Mouse (Mus musculus) hindbrain, postnatal 0 days (tissue): Measurements from ENCODE around the gene Slc7a10. TPM values are rescaled to one million over a fixed set of nuclear protein-coding genes. Genes with fewer than 3 reads are reported as not detected.
A peak's percentile ranks its signal among the peaks of the same experiment; 100 is the strongest.

Experiments
- ATAC-seq: fragments of 200-750 bp; cut with Nextera tagmentation; 2 replicates; pipeline ENCODE4 v1.8.0; 2017; ENCODE audit warnings: mild to moderate bottlenecking, moderate TSS enrichment, moderate library complexity
- DNase-seq: peaks from one replicate; pipeline ENCODE4 v3.0.0-alpha.2; 2015; ENCODE audit warnings: low spot score
- H3K27ac ChIP-seq: fragments of 300-500 bp; sonication (generic); 2 replicates; pipeline ENCODE4 v1.5.1; 2014; ENCODE audit warnings: mild to moderate bottlenecking
- H3K27me3 ChIP-seq: fragments of 300-500 bp; sonication (generic); 2 replicates; pipeline ENCODE4 v1.6.1; 2014; ENCODE audit warnings: low read length, mixed read lengths; ENCODE audit not compliant: insufficient read depth
- H3K36me3 ChIP-seq: fragments of 300-500 bp; sonication (generic); 2 replicates; pipeline ENCODE4 v1.6.1; 2014; ENCODE audit warnings: low read length, mixed read lengths; ENCODE audit not compliant: insufficient read depth
- H3K4me1 ChIP-seq: fragments of 300-500 bp; sonication (generic); 2 replicates; pipeline ENCODE4 v1.6.1; 2014; ENCODE audit warnings: antibody characterized with exemption, low read length, mixed read lengths; ENCODE audit not compliant: insufficient read depth
- H3K4me2 ChIP-seq: fragments of 300-500 bp; sonication (generic); 2 replicates; pipeline ENCODE4 v1.6.1; 2014; ENCODE audit warnings: low read depth, mild to moderate bottlenecking, low read length, moderate library complexity, mixed read lengths
- H3K4me3 ChIP-seq: fragments of 300-500 bp; sonication (generic); 2 replicates; pipeline ENCODE4 v1.5.1; 2014; ENCODE audit warnings: low read length
- H3K9ac ChIP-seq: fragments of 300-500 bp; sonication (generic); replicated peaks from 2 replicates; pipeline ENCODE4 v1.6.1; 2014; ENCODE audit warnings: mild to moderate bottlenecking, low read length, moderate library complexity, mixed read lengths
- H3K9me3 ChIP-seq: fragments of 300-500 bp; sonication (generic); 2 replicates; pipeline ENCODE4 v1.6.1; 2016; ENCODE audit warnings: low read length, mixed read lengths
- CTCF ChIP-seq: IDR thresholded peaks from 2 replicates; pipeline ENCODE4 v1.5.1; 2016; ENCODE audit warnings: antibody characterized with exemption, control low read depth, low read depth
- WGBS: fragments of 180-500 bp; shearing (Covaris S2); extraction: QIAGEN DNeasy Blood & Tissue Kit; methylation state at CpG from one replicate; pipeline ENCODE4 v1.1.7; 2014; 5-methylcytosine and 5-hydroxymethylcytosine counted together
- polyA plus RNA-seq: library from polyadenylated mRNA; unstranded; fragments of >200 nt; fragmentation: Nextera tagmentation; extraction: Ambion mirVana; gene quantifications from 2 replicates; pipeline ENCODE4 v1.2.1, GENCODE M21; 2015
- total RNA-seq: library from RNA; depleted of rRNA; stranded (reverse); fragments of >200 nt; gene quantifications from 2 replicates; pipeline ENCODE4 v1.2.3, GENCODE M21; 2014

The Slc7a10 gene
- total and polyA plus RNA-seq, 2 experiments from 2014 or later, result 47.8 to 70.2 TPM

DNA sequence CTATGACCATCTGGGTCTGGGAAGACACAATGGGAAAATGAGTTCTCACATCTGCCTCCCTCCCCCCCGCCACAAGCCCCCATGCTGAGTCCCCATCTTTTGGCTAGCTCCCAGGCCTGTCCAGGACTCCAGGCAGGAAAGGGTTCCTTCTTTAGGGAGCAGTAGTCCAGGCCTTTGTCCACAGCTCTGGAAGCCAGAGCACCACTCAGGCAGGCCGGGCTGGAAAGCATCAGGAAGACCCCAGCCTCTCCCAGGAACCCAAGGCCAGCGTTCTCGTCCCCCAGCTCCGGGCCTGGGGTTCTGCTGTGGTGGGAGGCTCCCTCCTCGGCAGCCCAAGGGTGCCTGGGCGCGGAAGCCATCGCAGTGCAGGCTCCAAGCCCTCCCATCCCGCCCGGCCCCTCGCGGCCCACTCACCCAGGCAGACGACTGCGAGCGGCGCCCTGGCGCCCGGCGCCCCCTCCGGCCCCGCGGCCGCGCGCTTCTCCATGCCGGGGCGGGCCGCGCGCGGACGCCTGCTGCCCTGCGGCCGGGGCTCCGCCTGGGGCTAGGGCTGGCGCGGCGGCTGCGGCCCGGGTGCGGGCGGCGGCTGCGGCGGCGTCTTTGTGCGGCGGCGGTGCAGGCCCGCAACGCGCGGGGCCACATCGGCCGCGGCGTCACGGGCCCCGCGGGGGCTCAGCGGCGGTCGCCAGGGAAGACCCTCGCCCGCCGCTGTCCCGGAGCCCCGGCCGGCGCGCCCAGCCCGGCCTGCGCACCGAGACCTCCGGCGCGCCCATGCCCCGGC is 28.4 kb downstream of the Slc7a10 start:
- peak; percentile 55 for ATAC-seq
- 0% methylated on average over 31 of the region's 79 CpGs for WGBS

DNA sequence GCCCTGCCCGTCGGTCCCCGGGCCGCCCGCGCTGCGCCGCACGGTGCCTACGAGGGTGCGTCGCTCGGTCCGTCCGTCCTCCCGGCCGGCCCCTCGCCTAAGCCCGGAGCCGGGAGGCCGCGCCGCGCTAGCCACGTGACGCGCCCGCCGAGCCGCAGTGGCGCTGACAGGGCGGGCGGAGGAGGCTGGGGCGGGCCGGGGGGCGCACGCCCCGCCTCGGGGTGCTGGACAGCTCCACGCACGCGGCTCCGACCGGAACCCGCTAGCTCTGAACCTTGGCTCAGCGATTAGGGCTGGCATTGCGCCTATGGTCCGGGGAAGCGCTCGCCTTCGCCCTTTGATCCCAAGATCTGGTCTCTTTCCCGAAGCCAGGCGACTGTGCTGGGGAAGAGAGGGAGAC is 29.0 kb downstream of the Slc7a10 start, which contains the start of gene Lrp3:
TSS of gene Lrp3 (minus strand) at position 274 of the 400 bp plus-strand sequence.
- 1% methylated on average over 43 of the region's 53 CpGs for WGBS
- peak within 1 kb of the TSS; percentile 94 for H3K9ac ChIP-seq
- peaks cover 17% of the 10 kb centered on the region for H3K36me3 ChIP-seq
- no peaks in the 10 kb centered on the region for H3K27me3 ChIP-seq
- ATAC-seq (peak; percentile 87), DNase-seq (peak; percentile 81)
- peak within 1 kb of the TSS; percentile 75 for H3K4me2 ChIP-seq
- H3K9me3 ChIP-seq, result no peaks in the 10 kb centered on the region
- peaks cover 10% of the 10 kb centered on the region for H3K4me1 ChIP-seq
- H3K27ac ChIP-seq, result peak within 1 kb of the TSS; percentile 87
- TF ChIP-seq CTCF, result no peak
- H3K4me3 ChIP-seq, result peak within 1 kb of the TSS; percentile 87

More for the DNA sequence above, 28.4 kb downstream of the Slc7a10 start:
- DNase-seq, result peak; percentile 58
- H3K4me3 ChIP-seq, result peak overlapping the region; percentile 87
- H3K27me3 ChIP-seq, result no peaks in the 10 kb centered on the region
- H3K36me3 ChIP-seq, result peaks cover 21% of the 10 kb centered on the region
- TF ChIP-seq CTCF, result no peak
- H3K27ac ChIP-seq, result peak overlapping the region; percentile 87
- peaks cover 10% of the 10 kb centered on the region for H3K4me1 ChIP-seq
- peak overlapping the region; percentile 75 for H3K4me2 ChIP-seq
- no peaks in the 10 kb centered on the region for H3K9me3 ChIP-seq
- peak overlapping the region; percentile 94 for H3K9ac ChIP-seq

DNA sequence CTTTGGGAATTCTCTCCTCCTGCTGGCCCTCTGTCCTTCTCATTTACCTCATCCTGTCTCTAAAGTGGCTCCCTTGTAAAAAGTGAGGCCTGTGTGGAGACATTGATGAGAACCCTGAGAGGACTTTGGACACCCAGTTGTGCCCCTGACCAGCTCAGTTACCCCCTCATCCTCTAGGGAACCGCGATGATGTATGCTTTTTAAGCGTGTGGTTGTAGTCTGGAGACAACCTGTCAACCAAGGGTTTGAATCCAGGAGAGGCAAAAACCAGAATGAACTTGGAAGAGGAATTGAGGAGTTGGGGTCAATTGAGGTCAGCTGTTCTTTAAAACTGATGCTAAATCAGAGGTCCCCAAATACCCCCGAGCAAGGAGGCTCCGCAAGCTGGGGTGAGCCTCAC is 29.5 kb downstream of the Slc7a10 start:
- no peaks in the 10 kb centered on the region for H3K9me3 ChIP-seq
- no peaks in the 10 kb centered on the region for H3K27me3 ChIP-seq
- DNase-seq (peak; percentile 15), ATAC-seq (no peak)
- H3K36me3 ChIP-seq, result peaks cover 15% of the 10 kb centered on the region
- peak overlapping the region; percentile 87 for H3K27ac ChIP-seq
- no peak for TF ChIP-seq CTCF
- peaks cover 10% of the 10 kb centered on the region for H3K4me1 ChIP-seq
- H3K4me3 ChIP-seq, result peak overlapping the region; percentile 87
- WGBS, result 39% methylated on average over 5 of the region's 5 CpGs
- H3K9ac ChIP-seq, result peak overlapping the region; percentile 94
- H3K4me2 ChIP-seq, result peak overlapping the region; percentile 75

DNA sequence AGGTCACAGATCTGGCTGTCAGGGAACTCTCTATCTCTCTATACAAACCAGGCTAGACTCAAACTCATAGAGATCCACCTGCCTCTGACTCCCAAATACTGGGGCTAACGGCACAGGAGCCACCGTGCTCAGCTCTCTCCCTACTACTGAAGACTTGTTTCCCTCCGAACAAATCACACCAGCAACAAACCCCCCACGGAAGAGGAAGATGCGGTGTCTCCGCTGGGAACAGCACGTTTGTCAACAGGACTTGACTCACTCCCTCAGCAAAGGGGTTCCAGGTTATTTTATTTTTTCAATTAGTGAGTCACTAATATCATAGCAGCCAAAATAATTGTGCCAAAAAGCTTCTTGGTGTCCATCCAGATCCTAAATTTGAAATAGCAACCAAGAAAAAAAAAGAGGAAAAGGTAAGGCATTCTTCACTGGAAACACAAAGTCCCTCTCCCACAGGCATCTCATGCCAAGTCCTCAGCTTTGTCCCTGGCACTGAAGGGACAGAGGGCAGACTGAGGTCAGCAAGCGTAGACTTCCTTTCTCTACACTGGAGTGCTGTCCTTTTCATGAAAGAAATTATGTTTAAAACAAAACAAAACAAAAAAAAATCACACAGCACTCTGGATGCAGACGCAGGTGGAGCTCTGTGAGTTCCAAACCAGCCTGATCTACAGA is 34.6 kb downstream of the Slc7a10 start:
- no peak for DNase-seq
- Histone ChIP-seq H3K27me3 (no peaks in the 10 kb centered on the region), H3K27ac (no peak overlapping the region), H3K4me2 (no peak overlapping the region), H3K4me1 (no peaks in the 10 kb centered on the region), H3K9ac (no peak overlapping the region), H3K36me3 (no peaks in the 10 kb centered on the region), H3K9me3 (no peaks in the 10 kb centered on the region), H3K4me3 (no peak overlapping the region)
- 72% methylated on average over 9 of the region's 9 CpGs for WGBS
- ATAC-seq, result no peak
- no peak for TF ChIP-seq CTCF

DNA sequence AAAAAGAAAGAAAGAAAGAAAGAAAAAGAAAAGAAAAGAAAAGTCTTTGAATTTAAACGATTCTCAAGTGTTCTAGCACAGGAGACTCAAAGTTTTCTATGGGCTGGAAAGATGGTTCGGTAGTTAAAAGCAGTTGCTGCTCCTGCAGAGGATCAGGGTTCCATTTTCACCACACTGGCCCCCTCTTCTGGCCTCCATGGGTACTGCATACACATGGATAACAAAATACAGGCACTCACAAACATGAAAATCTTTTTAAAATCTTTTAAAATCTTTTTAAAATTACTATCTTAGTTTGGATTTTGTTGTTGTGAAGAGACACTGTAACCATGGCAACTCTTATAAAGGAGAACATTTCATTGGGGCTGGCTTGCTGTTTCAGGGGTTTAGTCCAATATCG is 44.1 kb downstream of the Slc7a10 start:
- Histone ChIP-seq H3K27ac (no peak overlapping the region), H3K4me2 (no peak overlapping the region), H3K4me3 (no peak overlapping the region), H3K9me3 (no peaks in the 10 kb centered on the region), H3K4me1 (no peaks in the 10 kb centered on the region), H3K27me3 (no peaks in the 10 kb centered on the region), H3K9ac (no peak overlapping the region), H3K36me3 (no peaks in the 10 kb centered on the region)
- DNase-seq, result peak; percentile 22
- peak; percentile 66 for TF ChIP-seq CTCF
- no peak for ATAC-seq
- 70% methylated on average over 3 of the region's 3 CpGs for WGBS

DNA sequence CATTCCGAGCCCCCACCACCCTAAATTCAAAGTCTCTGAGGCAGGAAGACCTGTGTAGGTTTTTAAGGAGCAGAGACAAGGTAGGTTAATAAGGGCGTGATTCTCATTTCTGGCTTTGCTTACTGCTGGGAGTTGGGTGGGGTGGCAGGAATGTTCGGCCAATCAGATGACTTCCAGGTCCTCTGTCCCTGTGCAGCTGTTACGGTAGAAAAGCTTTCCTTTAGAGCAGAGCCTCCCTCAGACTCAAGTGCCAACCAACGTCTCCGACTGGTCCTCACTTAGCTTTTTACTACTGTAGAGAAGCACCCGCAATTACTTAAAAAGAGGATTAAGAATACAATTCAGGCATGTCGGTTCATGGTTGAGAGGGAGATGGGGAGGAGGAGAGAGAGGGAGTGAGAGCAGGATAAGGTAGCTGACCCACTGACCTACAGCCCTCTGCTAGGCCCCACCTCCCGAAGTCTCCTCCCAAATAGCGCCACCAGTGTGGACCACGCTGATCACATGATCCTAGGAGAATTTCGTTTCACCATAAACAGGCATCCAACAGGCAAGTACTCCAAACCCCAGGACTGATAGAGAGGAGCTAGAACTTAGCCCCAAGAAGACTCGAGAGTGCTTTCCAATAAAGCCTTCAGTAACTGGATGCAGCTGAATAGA is 46.7 kb downstream of the Slc7a10 start:
- DNase-seq, result no peak
- H3K36me3 ChIP-seq, result no peaks in the 10 kb centered on the region
- H3K27me3 ChIP-seq, result no peaks in the 10 kb centered on the region
- 36% methylated on average over 13 of the region's 13 CpGs for WGBS
- H3K4me2 ChIP-seq, result no peak overlapping the region
- H3K9me3 ChIP-seq, result no peaks in the 10 kb centered on the region
- H3K9ac ChIP-seq, result no peak overlapping the region
- no peak for TF ChIP-seq CTCF
- H3K27ac ChIP-seq, result no peak overlapping the region
- no peaks in the 10 kb centered on the region for H3K4me1 ChIP-seq
- no peak overlapping the region for H3K4me3 ChIP-seq
- no peak for ATAC-seq
